Mouse (Mus musculus): Measurements from ENCODE around the gene Vapa. TPM values are rescaled to one million over a fixed set of nuclear protein-coding genes. Genes with fewer than 3 reads are reported as not detected.
"Not testable (repeated sequence)": the region's sequence is repeated elsewhere in the genome, so short reads cannot be mapped to it uniquely, and the experiment has no call there.

Vapa gene
- polyA plus RNA-seq, 1 experiment from 2014 or later = 292 TPM

- H3K9me3 ChIP-seq (ENCODE audit: control insufficient read depth, low read length) = no peaks in the 10 kb centered on the region
- H3K9ac ChIP-seq = no peak overlapping the region
- DNase-seq (ENCODE audit: low spot score) (no peak), ATAC-seq (ENCODE audit: low FRiP score) (no peak)
- H3K4me2 ChIP-seq (replicated peaks) = no peak overlapping the region
- H3K27me3 ChIP-seq (ENCODE audit: control insufficient read depth, insufficient read depth, low read length) = no peaks in the 10 kb centered on the region
- H3K4me3 ChIP-seq (replicated peaks; ENCODE audit: low read length) = no peak overlapping the region
- H3K36me3 ChIP-seq (replicated peaks; ENCODE audit: control insufficient read depth, insufficient read depth) = no peaks in the 10 kb centered on the region
- H3K27ac ChIP-seq = no peak overlapping the region
- 79% methylated on average over 6 of the region's 6 CpGs for WGBS
- no peaks in the 10 kb centered on the region for H3K4me1 ChIP-seq (replicated peaks; ENCODE audit: control insufficient read depth, insufficient read depth, low read length)
Observed at GRCm38 (mm10) chr17:65629943-65630342, 16.6 kb upstream of the Vapa start.

- not testable (repeated sequence) for H3K4me1 ChIP-seq (replicated peaks; ENCODE audit: control insufficient read depth, insufficient read depth, low read length); H3K27ac ChIP-seq; H3K4me3 ChIP-seq (replicated peaks; ENCODE audit: low read length); H3K4me2 ChIP-seq (replicated peaks); H3K36me3 ChIP-seq (replicated peaks; ENCODE audit: control insufficient read depth, insufficient read depth); DNase-seq (ENCODE audit: low spot score); H3K9ac ChIP-seq; H3K27me3 ChIP-seq (ENCODE audit: control insufficient read depth, insufficient read depth, low read length); ATAC-seq (ENCODE audit: low FRiP score); H3K9me3 ChIP-seq (ENCODE audit: control insufficient read depth, low read length)
- WGBS = 89% methylated on average over 13 of the region's 13 CpGs
Observed at GRCm38 (mm10) chr17:65628823-65629532, 15.6 kb upstream of the Vapa start.

GRCm38 (mm10) chr17:65626301-65626700 lies 12.9 kb upstream of the Vapa start:
- WGBS = 91% methylated on average over 6 of the region's 6 CpGs
- H3K9me3 ChIP-seq (ENCODE audit: control insufficient read depth, low read length) = no peaks in the 10 kb centered on the region
- no peak overlapping the region for H3K4me2 ChIP-seq (replicated peaks)
- H3K4me3 ChIP-seq (replicated peaks; ENCODE audit: low read length) = no peak overlapping the region
- no peak overlapping the region for H3K9ac ChIP-seq
- H3K4me1 ChIP-seq (replicated peaks; ENCODE audit: control insufficient read depth, insufficient read depth, low read length) = no peaks in the 10 kb centered on the region
- H3K36me3 ChIP-seq (replicated peaks; ENCODE audit: control insufficient read depth, insufficient read depth) = no peaks in the 10 kb centered on the region
- DNase-seq (ENCODE audit: low spot score) (no peak), ATAC-seq (ENCODE audit: low FRiP score) (no peak)
- no peaks in the 10 kb centered on the region for H3K27me3 ChIP-seq (ENCODE audit: control insufficient read depth, insufficient read depth, low read length)
- no peak overlapping the region for H3K27ac ChIP-seq

GRCm38 (mm10) chr17:65625563-65625962 lies 12.2 kb upstream of the Vapa start:
- Histone ChIP-seq H3K9me3 (ENCODE audit: control insufficient read depth, low read length) (no peaks in the 10 kb centered on the region), H3K9ac (no peak overlapping the region), H3K27me3 (ENCODE audit: control insufficient read depth, insufficient read depth, low read length) (no peaks in the 10 kb centered on the region), H3K4me1 (replicated peaks; ENCODE audit: control insufficient read depth, insufficient read depth, low read length) (no peaks in the 10 kb centered on the region), H3K4me2 (replicated peaks) (no peak overlapping the region), H3K36me3 (replicated peaks; ENCODE audit: control insufficient read depth, insufficient read depth) (no peaks in the 10 kb centered on the region), H3K4me3 (replicated peaks; ENCODE audit: low read length) (no peak overlapping the region), H3K27ac (no peak overlapping the region)
- ATAC-seq (ENCODE audit: low FRiP score) = no peak
- 85% methylated on average over 6 of the region's 6 CpGs for WGBS
- no peak for DNase-seq (ENCODE audit: low spot score)

DNA sequence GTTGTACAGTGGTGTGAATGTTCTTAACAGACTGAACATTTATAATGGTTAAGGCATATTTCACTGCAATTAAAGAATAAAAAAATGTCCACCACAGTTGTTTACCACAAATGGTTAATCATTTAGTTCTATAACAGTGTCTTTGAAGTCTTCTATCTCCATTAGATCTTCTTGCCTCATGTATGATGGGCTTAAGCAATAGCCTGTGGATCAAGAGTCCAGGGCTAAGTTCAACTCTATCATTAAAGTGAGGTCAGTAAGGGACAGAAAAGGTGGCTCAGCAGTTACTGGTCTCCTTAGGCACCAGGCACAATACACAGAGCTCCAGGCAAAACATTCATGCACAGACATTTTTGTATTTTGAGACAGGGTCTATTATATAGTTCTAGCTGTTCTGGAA lies 9.8 kb upstream of the Vapa start:
- no peaks in the 10 kb centered on the region for H3K9me3 ChIP-seq (ENCODE audit: control insufficient read depth, low read length)
- H3K27ac ChIP-seq = no peak overlapping the region
- no peak overlapping the region for H3K4me2 ChIP-seq (replicated peaks)
- H3K4me1 ChIP-seq (replicated peaks; ENCODE audit: control insufficient read depth, insufficient read depth, low read length) = no peaks in the 10 kb centered on the region
- no peaks in the 10 kb centered on the region for H3K27me3 ChIP-seq (ENCODE audit: control insufficient read depth, insufficient read depth, low read length)
- H3K9ac ChIP-seq = no peak overlapping the region
- ATAC-seq (ENCODE audit: low FRiP score) (no peak), DNase-seq (ENCODE audit: low spot score) (no peak)
- no peak overlapping the region for H3K4me3 ChIP-seq (replicated peaks; ENCODE audit: low read length)
- H3K36me3 ChIP-seq (replicated peaks; ENCODE audit: control insufficient read depth, insufficient read depth) = no peaks in the 10 kb centered on the region

GRCm38 (mm10) chr17:65618431-65618830 lies 5.1 kb upstream of the Vapa start:
- no peaks in the 10 kb centered on the region for H3K9me3 ChIP-seq (ENCODE audit: control insufficient read depth, low read length)
- ATAC-seq (ENCODE audit: low FRiP score) = no peak
- no peaks in the 10 kb centered on the region for H3K27me3 ChIP-seq (ENCODE audit: control insufficient read depth, insufficient read depth, low read length)
- 76% methylated on average over 2 of the region's 2 CpGs for WGBS
- no peak for DNase-seq (ENCODE audit: low spot score)
- H3K4me1 ChIP-seq (replicated peaks; ENCODE audit: control insufficient read depth, insufficient read depth, low read length) = no peaks in the 10 kb centered on the region
- H3K27ac ChIP-seq = no peak overlapping the region
- no peak overlapping the region for H3K9ac ChIP-seq
- no peak overlapping the region for H3K4me2 ChIP-seq (replicated peaks)
- no peak overlapping the region for H3K4me3 ChIP-seq (replicated peaks; ENCODE audit: low read length)
- no peaks in the 10 kb centered on the region for H3K36me3 ChIP-seq (replicated peaks; ENCODE audit: control insufficient read depth, insufficient read depth)

GRCm38 (mm10) chr17:65615678-65616077 lies 2.3 kb upstream of the Vapa start:
- H3K27ac ChIP-seq = no peak overlapping the region
- 36% methylated on average over 3 of the region's 3 CpGs for WGBS

DNA sequence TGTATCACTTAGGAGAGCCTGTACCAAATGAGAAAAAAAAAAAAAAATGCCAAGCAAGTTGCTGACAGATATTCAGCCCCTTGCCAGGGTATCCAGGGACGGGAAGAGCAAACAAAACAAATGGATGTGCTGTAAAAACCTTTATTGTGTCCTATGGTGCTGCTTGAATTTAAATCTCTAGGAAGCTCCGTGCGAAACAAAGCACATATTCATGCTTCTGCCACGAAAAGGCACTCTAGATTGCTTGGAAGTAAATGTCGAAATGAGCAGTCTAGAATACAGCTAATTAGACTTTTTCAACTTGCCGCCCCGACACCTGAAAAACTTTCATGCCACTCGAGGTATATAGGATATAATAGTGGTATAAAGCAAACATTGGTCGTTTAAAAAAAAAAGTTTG lies 1.1 kb upstream of the Vapa start:
- H3K27ac ChIP-seq = peak overlapping the region; percentile 100
- no peaks in the 10 kb centered on the region for H3K36me3 ChIP-seq (replicated peaks; ENCODE audit: control insufficient read depth, insufficient read depth)
- no peaks in the 10 kb centered on the region for H3K9me3 ChIP-seq (ENCODE audit: control insufficient read depth, low read length)
- H3K4me3 ChIP-seq (replicated peaks; ENCODE audit: low read length) = peak overlapping the region; percentile 98
- WGBS = 1% methylated on average over 9 of the region's 9 CpGs
- no peak for ATAC-seq (ENCODE audit: low FRiP score)
- no peaks in the 10 kb centered on the region for H3K27me3 ChIP-seq (ENCODE audit: control insufficient read depth, insufficient read depth, low read length)
- H3K4me1 ChIP-seq (replicated peaks; ENCODE audit: control insufficient read depth, insufficient read depth, low read length) = peaks cover 22% of the 10 kb centered on the region
- peak overlapping the region; percentile 65 for H3K4me2 ChIP-seq (replicated peaks)
- peak overlapping the region; percentile 98 for H3K9ac ChIP-seq
- peak; percentile 47 for DNase-seq (ENCODE audit: low spot score)

More at GRCm38 (mm10) chr17:65615678-65616077, 2.3 kb upstream of the Vapa start:
- Histone ChIP-seq H3K4me3 (replicated peaks; ENCODE audit: low read length) (no peak overlapping the region), H3K36me3 (replicated peaks; ENCODE audit: control insufficient read depth, insufficient read depth) (no peaks in the 10 kb centered on the region), H3K27me3 (ENCODE audit: control insufficient read depth, insufficient read depth, low read length) (no peaks in the 10 kb centered on the region), H3K9me3 (ENCODE audit: control insufficient read depth, low read length) (no peaks in the 10 kb centered on the region), H3K4me1 (replicated peaks; ENCODE audit: control insufficient read depth, insufficient read depth, low read length) (peaks cover 12% of the 10 kb centered on the region), H3K9ac (no peak overlapping the region), H3K4me2 (replicated peaks) (no peak overlapping the region)
- DNase-seq (ENCODE audit: low spot score) (no peak), ATAC-seq (ENCODE audit: low FRiP score) (no peak)

DNA sequence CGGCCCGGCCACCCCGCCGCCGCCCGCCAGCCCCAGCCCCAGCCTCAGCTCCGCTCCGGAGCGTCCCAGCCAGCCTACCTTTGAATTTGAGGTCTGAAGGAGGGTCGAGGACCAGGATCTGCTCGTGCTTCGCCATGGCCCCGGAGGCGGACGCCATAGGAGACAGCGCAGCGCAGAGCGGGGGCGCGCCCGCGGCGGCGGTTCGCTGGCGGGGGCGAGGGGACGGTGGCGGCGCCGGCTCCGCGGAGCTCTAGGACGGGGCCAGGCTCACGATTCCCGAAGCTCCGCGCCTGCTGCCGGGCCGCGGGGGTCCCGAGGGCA lies 253 bp downstream of the Vapa start:
- Histone ChIP-seq H3K9ac (peak overlapping the region; percentile 98), H3K4me3 (replicated peaks; ENCODE audit: low read length) (peak overlapping the region; percentile 98), H3K4me1 (replicated peaks; ENCODE audit: control insufficient read depth, insufficient read depth, low read length) (peaks cover 35% of the 10 kb centered on the region), H3K36me3 (replicated peaks; ENCODE audit: control insufficient read depth, insufficient read depth) (no peaks in the 10 kb centered on the region), H3K4me2 (replicated peaks) (peak overlapping the region; percentile 60), H3K27ac (peak overlapping the region; percentile 100), H3K27me3 (ENCODE audit: control insufficient read depth, insufficient read depth, low read length) (no peaks in the 10 kb centered on the region), H3K9me3 (ENCODE audit: control insufficient read depth, low read length) (no peaks in the 10 kb centered on the region)
- ATAC-seq (ENCODE audit: low FRiP score) (peak; percentile 64), DNase-seq (ENCODE audit: low spot score) (no peak)
- WGBS = 1% methylated on average over 39 of the region's 42 CpGs

All from hindbrain, embryonic 14.5 days (tissue).